Mouse (Mus musculus): Measurements from ENCODE around the gene Smoc1.

Gene Smoc1

GRCm38 (mm10) chr12:81123793-81124192, 97.2 kb downstream of the Smoc1 start:
- DNase-seq (ENCODE audit: low read depth, low spot score): no peak

- no peak for DNase-seq (ENCODE audit: low read depth, low spot score)
Observed at GRCm38 (mm10) chr12:81126842-81127241, 100.2 kb downstream of the Smoc1 start.

GRCm38 (mm10) chr12:81128693-81129092, 102.1 kb downstream of the Smoc1 start:
- no peak for DNase-seq (ENCODE audit: low read depth, low spot score)

GRCm38 (mm10) chr12:81130692-81131091, 104.1 kb downstream of the Smoc1 start:
- DNase-seq (ENCODE audit: low read depth, low spot score): no peak

- no peak for DNase-seq (ENCODE audit: low read depth, low spot score)
Observed at GRCm38 (mm10) chr12:81131114-81131513, 104.5 kb downstream of the Smoc1 start.

- no peak for DNase-seq (ENCODE audit: low read depth, low spot score)
Observed at GRCm38 (mm10) chr12:81133055-81133665, 106.6 kb downstream of the Smoc1 start.

GRCm38 (mm10) chr12:81138217-81138616, 111.6 kb downstream of the Smoc1 start:
- DNase-seq (ENCODE audit: low read depth, low spot score): no peak

GRCm38 (mm10) chr12:81139463-81139862, 112.9 kb downstream of the Smoc1 start:
- DNase-seq (ENCODE audit: low read depth, low spot score): no peak

GRCm38 (mm10) chr12:81140594-81141328, 114.2 kb downstream of the Smoc1 start:
- DNase-seq (ENCODE audit: low read depth, low spot score): no peak

- DNase-seq (ENCODE audit: low read depth, low spot score): no peak
Observed at GRCm38 (mm10) chr12:81141329-81141711, 114.7 kb downstream of the Smoc1 start.

GRCm38 (mm10) chr12:81142231-81142630, 115.6 kb downstream of the Smoc1 start:
- no peak for DNase-seq (ENCODE audit: low read depth, low spot score)

GRCm38 (mm10) chr12:81144201-81144600, 117.6 kb downstream of the Smoc1 start:
- no peak for DNase-seq (ENCODE audit: low read depth, low spot score)

GRCm38 (mm10) chr12:81146417-81147180, 120.0 kb downstream of the Smoc1 start:
- no peak for DNase-seq (ENCODE audit: low read depth, low spot score)

- no peak for DNase-seq (ENCODE audit: low read depth, low spot score)
Observed at GRCm38 (mm10) chr12:81147956-81148355, 121.3 kb downstream of the Smoc1 start.

GRCm38 (mm10) chr12:81150917-81151316, 124.3 kb downstream of the Smoc1 start:
- no peak for DNase-seq (ENCODE audit: low read depth, low spot score)

- no peak for DNase-seq (ENCODE audit: low read depth, low spot score)
Observed at GRCm38 (mm10) chr12:81152082-81152481, 125.5 kb downstream of the Smoc1 start.

GRCm38 (mm10) chr12:81155675-81156074, 129.1 kb downstream of the Smoc1 start:
- no peak for DNase-seq (ENCODE audit: low read depth, low spot score)

- DNase-seq (ENCODE audit: low read depth, low spot score): no peak
Observed at GRCm38 (mm10) chr12:81156841-81157240, 130.2 kb downstream of the Smoc1 start.

- DNase-seq (ENCODE audit: low read depth, low spot score): no peak
Observed at GRCm38 (mm10) chr12:81159947-81160346, 133.3 kb downstream of the Smoc1 start.

GRCm38 (mm10) chr12:81160425-81160824, 133.8 kb downstream of the Smoc1 start:
- DNase-seq (ENCODE audit: low read depth, low spot score): no peak

GRCm38 (mm10) chr12:81160831-81161230, 134.2 kb downstream of the Smoc1 start:
- DNase-seq (ENCODE audit: low read depth, low spot score): peak; percentile 34

- DNase-seq (ENCODE audit: low read depth, low spot score): no peak
Observed at GRCm38 (mm10) chr12:81161282-81161681, 134.7 kb downstream of the Smoc1 start.

- DNase-seq (ENCODE audit: low read depth, low spot score): no peak
Observed at GRCm38 (mm10) chr12:81163131-81163530, 136.5 kb downstream of the Smoc1 start.
